Mouse (Mus musculus) 416B (cell line): Measurements from ENCODE around the gene Mettl17.
"Not testable (repeated sequence)": the region's sequence is repeated elsewhere in the genome, so short reads cannot be mapped to it uniquely, and the experiment has no call there.

Experiments
- DNase-seq: peaks from one replicate; pipeline ENCODE4 v3.0.0; 2011; ENCODE audit warnings: low read depth

Gene Mettl17

GRCm38 (mm10) chr14:51896539-51897170 lies 12.0 kb downstream of the Mettl17 start:
- no peak for DNase-seq

GRCm38 (mm10) chr14:51899351-51899750 lies 14.7 kb downstream of the Mettl17 start:
- no peak for DNase-seq

- DNase-seq, result peak; percentile 73
Measured at GRCm38 (mm10) chr14:51902806-51903710, 18.4 kb downstream of the Mettl17 start.

GRCm38 (mm10) chr14:51903782-51904181 lies 19.1 kb downstream of the Mettl17 start:
- DNase-seq, result no peak

GRCm38 (mm10) chr14:51904706-51905105 lies 20.1 kb downstream of the Mettl17 start:
- DNase-seq, result peak; percentile 74

- DNase-seq, result peak; percentile 8
Measured at GRCm38 (mm10) chr14:51906102-51906501, 21.5 kb downstream of the Mettl17 start.

GRCm38 (mm10) chr14:51911301-51911700 lies 26.7 kb downstream of the Mettl17 start:
- DNase-seq, result no peak

GRCm38 (mm10) chr14:51912391-51913061 lies 27.9 kb downstream of the Mettl17 start:
- no peak for DNase-seq

- DNase-seq, result no peak
Measured at GRCm38 (mm10) chr14:51913062-51913959, 28.7 kb downstream of the Mettl17 start.

GRCm38 (mm10) chr14:51913960-51914762 lies 29.5 kb downstream of the Mettl17 start, which contains the start of gene Ndrg2:
Gene Ndrg2 (minus strand): TSS chr14:51914158.
- DNase-seq, result no peak

- DNase-seq, result peak; percentile 14
Measured at GRCm38 (mm10) chr14:51915030-51915429, 30.4 kb downstream of the Mettl17 start.

GRCm38 (mm10) chr14:51916539-51916938 lies 31.9 kb downstream of the Mettl17 start:
- DNase-seq, result no peak

- DNase-seq, result no peak
Measured at GRCm38 (mm10) chr14:51918125-51918524, 33.5 kb downstream of the Mettl17 start, which contains the start of gene Tppp2. Gene Tppp2 (plus strand): TSS chr14:51918425.

GRCm38 (mm10) chr14:51918966-51919365 lies 34.3 kb downstream of the Mettl17 start:
- DNase-seq, result no peak

GRCm38 (mm10) chr14:51921759-51922570 lies 37.3 kb downstream of the Mettl17 start:
- no peak for DNase-seq

- no peak for DNase-seq
Measured at GRCm38 (mm10) chr14:51922571-51922865, 37.9 kb downstream of the Mettl17 start, which contains the start of gene Rnase13. Gene Rnase13 (minus strand): TSS chr14:51922773.

- no peak for DNase-seq
Measured at GRCm38 (mm10) chr14:51922910-51923309, 38.3 kb downstream of the Mettl17 start.

- no peak for DNase-seq
Measured at GRCm38 (mm10) chr14:51923492-51923891, 38.9 kb downstream of the Mettl17 start.

- not testable (repeated sequence) for DNase-seq
Measured at GRCm38 (mm10) chr14:51926930-51927329, 42.3 kb downstream of the Mettl17 start.
